Mouse (Mus musculus) 416B (cell line): ENCODE data around the gene Tex11.
"Not testable (repeated sequence)": the region's sequence is repeated elsewhere in the genome, so short reads cannot be mapped to it uniquely, and the experiment has no call there.

Source experiments
- DNase-seq: peaks from one replicate; pipeline ENCODE4 v3.0.0; 2011; ENCODE audit warnings: low read depth

Gene Tex11

DNA sequence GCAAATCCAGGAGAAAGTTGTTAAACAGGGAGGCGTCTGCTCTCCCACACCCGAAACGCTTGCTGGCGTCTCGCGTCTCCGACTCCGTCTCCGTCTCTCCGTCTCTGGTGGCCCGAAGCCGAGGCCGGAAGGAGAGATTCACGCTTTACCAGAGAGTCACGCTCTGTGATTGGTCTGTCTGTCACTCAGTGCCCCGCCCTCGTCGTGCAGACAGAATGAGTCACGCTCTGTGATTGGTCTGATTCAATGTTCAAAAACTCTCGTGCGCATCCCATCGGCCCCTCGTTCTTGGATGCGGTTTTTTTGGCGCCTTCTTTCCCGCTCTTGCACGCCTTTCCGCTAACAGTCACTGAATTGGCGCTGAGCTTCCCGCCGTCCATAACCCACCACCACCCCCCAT is at the start of gene Tex11:
Gene Tex11, minus strand, starts transcription at position 127 of the 400 bp plus-strand sequence.
- DNase-seq: no peak

DNA sequence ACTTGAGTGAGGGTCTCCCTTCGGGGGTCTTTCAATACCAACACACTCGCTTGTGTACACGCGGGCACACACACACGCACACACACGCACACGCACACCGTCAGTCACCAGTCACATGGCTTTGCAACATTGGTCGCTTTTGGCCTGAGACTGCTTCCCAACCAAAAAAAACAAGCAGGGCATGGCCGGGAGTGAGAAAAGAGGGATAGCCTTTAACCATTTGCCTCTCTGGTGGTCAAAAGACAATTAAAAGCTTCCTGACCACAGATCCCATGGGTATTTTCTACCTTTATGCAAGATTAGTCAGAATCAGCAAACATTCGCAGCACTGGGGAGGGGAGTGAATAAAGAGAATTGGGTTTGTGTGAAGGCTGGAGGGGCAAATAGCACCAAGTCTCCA is 26.5 kb upstream of the Tex11 start, which contains the start of gene Slc7a3:
Gene Slc7a3, minus strand, starts transcription at position 101 of the 400 bp plus-strand sequence.
- no peak for DNase-seq

DNA sequence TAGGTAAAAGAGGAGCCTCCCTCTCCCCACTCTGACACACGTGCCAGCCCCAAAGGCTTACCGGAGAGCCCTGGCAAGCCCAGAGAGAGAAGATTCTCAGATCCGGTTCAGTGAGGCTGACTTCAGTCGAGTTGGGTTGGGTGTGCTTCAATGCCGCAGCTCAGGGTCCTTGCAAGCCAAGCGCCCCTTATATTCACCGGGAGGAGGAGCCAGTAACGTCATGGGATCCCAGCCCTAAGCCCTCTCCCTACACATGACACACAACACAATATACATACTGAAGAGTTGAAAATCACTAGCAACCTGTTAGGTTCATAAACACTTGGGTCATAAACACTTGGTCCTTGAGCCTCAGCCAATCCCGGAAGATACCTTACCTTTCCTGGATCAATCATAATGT is 25.7 kb upstream of the Tex11 start:
- not testable (repeated sequence) for DNase-seq

DNA sequence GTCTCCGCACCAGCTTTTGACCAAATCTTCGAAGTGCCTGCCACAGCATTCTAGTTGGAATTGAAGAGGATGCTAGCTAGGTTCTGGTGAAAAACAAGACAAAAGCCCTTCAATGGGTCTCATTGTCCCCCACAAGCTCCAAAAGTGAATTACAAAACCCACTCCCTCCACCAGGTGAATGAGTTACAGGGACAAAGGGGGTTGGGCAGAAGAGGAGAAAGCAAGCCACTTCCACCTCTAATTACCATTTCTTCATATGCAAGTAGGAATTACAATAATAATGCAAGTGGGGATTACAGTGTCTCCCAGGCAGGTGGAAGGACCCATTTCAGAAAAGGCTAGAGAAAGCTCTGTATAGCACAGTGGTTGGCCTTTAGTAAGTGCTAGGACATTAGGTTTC is 24.7 kb upstream of the Tex11 start:
- no peak for DNase-seq

DNA sequence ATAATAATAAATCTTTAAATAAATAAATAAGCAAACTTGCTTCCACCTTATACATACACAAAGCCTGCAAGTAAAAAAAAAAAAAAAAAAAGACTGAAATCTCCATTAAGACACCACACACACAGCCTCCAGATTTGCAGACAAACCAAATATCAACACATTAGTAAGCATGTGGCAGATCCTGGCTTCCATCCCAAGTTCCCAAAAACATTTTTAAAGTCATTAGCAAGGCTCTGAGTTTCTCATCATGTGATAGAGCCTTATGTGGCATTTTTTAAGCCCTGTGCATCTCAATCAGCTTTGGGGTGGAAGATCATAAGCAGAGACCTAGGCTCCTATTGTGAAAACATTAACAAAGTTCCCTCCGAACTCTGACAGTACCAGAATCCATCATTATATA is 5.8 kb upstream of the Tex11 start:
- no peak for DNase-seq

DNA sequence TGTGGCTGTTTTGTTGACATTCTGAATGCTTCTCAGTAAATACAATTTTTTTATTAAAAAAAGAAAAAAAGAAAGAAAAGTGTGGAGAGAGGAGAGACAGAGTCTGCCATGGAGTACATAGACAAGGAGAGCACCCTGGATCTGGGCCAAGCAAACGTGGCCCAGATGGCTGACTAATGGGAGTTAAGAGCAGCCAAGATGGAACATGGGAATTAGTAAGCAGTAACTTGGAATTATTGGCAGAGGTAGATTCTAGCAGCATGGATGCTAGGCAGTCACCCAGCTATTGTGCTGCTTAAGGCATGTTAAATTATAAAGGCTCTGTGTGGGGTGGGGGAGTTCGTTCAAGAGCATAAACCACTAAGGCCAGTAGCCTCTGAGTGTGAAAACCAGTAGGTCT is 4.0 kb upstream of the Tex11 start:
- no peak for DNase-seq

DNA sequence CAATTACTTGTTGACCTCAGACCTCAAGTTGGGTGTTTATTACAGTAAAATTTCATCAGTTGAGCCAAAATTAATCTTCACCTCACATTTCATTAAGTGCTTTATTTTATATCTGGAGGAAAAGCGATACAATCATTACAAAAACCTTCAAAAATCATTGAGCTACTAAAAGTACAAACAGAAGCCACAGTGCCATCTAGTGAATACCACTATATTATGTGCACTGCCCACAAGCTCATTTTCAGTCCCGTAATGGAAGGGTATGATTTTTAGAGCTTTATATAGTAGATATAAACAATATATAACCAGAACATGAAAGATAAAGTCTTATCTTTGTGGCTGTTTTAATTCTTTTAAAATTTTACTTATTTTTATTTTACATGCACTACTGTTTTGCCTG is 115.8 kb downstream of the Tex11 start:
- DNase-seq: peak; percentile 28

DNA sequence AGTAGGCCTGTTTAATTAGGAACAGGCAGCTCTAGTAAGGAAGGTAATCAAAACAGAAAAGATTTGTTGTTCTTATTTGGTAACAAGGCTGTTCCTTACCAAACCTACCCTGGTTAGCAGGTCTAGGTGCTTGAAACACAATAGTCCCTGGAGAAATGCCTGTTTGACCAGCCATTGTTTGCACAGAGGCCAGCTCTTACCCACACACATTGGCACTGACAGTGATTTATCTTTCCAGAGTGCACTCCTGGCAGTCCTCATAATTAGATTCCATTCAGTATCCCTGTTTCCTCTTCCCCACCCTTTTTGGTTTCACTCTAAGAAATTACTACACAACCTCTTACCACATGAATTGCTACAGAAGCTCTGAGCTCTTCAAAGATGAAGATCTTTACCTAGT is 220.3 kb downstream of the Tex11 start:
- DNase-seq: no peak

DNA sequence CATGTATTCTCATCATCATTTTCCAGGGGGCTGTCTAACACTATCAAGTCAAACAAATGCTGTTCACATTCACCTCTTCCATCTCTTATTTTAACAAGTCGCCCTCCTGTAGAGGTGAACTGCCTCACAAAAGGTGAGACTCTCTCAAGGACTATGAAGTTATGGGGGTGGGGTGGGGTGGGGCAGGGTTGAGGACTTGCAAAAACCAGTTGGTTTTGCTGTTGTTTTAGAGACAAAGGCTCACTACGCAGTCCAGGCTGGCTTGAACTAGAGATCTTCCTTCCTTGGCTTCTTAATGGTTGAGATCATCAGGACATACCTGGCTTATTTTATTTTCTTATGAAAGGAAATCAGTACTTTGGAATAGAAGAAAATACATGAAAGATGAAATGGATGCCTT is 226.7 kb downstream of the Tex11 start:
- DNase-seq: no peak

DNA sequence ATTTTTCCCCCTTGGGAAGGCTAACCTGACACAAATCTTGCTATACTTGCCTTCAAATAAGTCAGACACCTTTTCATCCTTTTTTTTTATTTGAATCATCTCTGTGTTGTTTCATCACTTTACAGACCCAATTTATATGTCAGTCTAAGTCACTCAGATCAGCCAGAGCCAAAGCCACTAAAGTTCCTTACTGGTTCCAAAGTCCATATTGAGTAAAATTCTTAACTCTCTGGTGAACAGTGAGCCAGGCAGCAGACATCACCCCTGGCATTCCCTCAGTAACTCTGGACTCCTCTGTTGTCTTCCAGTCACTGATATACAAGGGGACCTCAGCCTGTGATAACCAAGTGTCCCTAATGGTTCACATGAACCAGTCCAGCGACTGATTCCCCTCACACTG is 233.9 kb downstream of the Tex11 start:
- no peak for DNase-seq

DNA sequence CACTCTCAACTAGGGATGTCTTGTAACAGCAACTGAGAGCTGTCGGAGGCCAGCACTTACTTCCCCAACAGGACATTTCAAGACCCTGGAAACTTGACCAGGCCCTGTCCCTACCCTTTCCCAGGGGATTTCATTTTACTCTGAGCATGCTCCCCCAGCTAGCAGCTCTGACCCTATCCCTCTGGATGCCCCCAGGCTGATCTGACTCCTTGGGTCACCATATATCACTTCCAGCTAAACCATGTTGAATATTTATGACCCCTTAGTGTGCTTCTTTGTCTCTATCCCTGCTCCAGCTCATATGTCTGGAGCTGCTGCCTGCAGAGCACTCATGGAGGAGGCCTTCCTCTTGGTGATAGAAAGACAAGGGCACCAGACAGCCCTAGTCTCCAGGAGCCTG is 238.3 kb downstream of the Tex11 start:
- no peak for DNase-seq

DNA sequence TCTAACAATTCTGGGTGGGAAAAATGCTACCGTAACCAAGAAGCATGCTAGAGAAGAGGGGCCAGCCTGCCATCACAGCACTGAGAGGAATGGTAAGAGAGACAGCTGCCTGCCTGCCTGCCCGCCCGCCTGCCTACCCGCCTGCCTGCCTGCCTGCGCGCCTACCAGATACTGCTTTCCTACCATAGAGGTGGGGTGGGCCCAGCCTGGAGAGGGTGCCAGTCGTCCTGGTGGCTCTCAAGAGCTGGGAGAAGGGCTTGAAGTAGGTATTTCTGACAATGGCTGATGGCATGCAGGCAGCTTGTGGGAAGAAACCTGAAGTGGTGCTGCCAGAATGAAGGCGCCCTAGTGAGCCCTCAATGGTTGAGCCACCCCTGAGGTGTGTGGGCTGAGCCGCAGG is 240.8 kb downstream of the Tex11 start:
- no peak for DNase-seq

DNA sequence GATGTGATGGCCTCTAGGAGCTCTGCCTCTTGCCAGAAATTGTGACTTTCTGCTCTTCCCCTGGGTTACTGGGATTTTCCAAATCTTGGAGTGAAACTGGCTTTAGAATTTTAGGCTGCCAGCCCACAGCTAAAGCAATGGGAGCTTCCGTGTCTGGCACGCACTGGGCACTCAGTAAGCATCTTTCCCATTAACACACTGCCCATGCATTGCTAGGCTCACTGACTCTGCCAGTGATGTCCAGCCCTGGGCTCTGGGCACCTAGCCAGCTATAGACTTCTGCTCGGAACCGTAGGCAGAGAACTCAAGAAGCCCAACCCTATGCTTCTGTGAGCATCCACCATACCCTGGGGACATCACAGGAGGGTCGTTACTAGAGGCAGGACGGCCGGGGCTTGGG is 243.7 kb downstream of the Tex11 start:
- DNase-seq: no peak

DNA sequence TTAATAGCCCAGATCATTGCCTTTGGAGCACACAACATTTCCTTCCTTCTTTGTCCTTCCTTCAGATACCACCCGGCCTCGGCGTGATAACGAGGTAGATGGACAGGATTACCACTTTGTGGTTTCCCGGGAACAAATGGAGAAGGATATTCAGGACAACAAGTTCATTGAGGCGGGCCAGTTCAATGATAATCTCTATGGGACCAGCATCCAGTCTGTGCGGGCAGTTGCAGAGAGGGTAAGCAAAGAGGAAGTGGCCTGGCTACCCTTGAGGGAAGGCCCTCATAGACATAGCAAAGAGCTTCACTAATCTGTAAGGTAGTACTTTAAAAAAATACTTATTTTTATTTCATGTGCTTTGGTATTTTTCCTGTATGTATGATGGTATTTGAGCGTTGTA is 245.3 kb downstream of the Tex11 start:
- peak; percentile 1 for DNase-seq

DNA sequence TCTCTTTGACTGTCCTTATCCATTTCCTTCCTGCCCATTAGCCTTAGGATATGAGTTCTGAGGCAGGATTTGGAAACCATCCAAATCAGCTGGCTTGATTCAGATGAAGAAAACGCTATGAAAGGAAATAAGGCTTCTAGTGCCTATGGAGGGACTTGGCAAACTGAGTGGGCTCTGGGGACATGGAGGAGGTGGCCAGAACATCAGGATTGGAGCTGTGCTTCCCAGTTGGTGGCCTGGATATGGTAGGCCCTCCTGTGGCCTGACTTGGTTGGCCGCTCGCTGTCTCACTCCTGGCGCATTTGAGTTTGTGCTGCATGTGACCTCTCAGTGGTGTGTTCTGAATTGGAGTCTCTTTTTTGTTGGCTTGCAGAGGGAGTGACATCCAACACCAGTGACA is 248.3 kb downstream of the Tex11 start:
- no peak for DNase-seq

DNA sequence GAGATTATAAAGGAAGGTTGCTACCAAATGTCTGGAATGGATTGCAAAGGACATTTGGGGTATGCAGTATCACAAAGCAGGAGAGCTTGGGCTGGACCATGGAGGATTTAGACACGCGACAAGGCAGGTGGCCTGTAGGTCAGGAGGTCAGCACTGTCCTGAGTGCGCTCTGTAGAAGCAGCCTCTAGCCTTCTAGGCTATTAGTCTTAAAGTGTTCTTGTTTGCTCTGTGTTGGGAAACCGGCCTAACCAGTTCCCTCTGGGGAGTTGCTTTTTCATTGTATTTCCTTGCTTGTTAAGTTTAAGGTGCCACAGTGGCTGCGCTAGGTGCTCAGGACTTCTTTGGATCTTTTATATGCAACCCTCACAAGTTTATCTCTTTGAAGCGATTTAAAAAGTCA is 257.4 kb downstream of the Tex11 start:
- DNase-seq: no peak

DNA sequence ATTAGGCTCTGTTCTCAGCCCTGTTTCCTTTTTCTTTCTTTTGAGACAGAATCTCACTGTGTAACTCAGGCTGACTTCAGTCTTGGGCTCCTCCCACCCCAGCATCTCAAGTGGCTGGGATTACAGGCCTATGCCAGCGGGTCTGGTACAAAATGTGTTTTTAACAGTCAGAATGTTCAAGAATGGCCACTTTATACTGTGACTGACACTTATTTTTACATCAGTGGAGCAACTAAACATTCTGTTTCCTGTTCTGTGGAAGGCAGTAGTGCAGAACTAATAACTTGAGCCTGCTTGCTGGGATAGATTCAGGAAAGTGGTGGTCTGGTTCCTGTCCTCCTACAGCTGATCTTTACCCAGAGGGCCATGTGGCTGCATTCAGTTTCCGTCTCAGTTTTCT is 258.8 kb downstream of the Tex11 start:
- DNase-seq: no peak

DNA sequence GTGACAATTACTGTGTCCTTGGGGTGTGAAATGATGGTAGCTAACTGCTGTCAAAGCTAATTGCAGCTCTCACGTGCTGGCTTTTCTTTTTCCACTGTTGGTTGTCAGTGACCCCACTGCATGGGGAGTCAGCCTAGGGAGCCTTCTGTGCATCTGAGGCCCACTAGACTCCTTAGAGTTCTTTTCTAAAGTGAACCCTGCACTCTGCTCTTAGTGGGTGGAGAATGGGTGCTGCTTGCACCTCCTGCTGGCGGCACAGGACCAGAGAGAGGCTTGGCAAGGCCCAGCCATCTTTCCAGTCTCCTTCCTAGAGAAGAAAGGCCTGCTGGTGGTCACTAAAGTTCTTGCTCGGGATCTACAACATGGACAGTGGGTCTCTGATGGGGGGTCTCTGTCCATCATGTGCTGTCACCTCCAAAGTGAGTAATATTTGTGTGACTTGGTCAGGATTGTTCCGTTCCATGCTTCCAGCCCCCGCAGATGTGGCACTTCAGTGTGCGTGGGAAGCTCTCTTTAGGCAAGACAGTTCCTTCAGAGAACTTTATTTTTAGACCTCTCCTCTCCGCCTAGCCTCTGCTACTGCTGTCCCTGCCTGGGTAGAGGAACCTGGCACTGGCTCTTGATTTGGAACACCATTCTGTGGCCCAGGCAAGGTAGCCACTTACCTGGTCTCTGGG is 261.5 kb downstream of the Tex11 start:
- DNase-seq: no peak

DNA sequence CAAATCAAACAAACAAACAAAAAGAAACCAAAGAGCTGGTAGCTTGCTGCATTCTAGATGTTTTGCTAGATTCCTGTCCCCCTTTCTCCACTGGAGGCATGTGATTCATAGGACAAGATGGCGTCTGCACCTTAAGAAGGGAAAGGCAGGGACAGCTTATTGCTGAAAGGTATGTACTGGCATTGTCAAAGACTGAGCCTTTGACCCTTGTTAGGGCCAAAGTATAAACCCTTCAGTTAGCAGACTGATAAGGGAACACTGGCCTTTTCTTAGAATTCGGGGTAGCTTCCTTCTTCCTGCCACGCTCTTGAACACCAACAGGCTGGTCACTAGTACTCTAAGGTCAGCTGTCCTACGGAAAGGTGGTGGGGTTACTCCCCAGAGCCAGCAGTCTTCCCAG is 262.1 kb downstream of the Tex11 start:
- DNase-seq: no peak

DNA sequence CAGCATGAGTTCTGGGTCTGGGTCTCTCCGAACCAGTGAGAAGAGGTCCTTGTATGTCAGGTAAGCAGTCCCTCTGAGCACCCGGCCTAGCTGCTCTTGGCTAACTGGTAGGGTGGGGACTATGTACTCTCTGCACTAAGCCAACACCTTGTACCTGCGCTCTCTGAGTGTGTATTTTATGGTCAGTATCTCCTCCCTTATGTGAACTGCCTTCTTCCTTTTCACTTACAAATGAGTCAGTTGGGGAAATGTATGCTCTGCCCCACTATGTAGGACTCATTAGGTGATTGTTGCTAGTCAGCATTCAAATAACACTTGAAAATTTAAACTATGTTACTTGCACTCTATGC is 262.8 kb downstream of the Tex11 start:
- no peak for DNase-seq

DNA sequence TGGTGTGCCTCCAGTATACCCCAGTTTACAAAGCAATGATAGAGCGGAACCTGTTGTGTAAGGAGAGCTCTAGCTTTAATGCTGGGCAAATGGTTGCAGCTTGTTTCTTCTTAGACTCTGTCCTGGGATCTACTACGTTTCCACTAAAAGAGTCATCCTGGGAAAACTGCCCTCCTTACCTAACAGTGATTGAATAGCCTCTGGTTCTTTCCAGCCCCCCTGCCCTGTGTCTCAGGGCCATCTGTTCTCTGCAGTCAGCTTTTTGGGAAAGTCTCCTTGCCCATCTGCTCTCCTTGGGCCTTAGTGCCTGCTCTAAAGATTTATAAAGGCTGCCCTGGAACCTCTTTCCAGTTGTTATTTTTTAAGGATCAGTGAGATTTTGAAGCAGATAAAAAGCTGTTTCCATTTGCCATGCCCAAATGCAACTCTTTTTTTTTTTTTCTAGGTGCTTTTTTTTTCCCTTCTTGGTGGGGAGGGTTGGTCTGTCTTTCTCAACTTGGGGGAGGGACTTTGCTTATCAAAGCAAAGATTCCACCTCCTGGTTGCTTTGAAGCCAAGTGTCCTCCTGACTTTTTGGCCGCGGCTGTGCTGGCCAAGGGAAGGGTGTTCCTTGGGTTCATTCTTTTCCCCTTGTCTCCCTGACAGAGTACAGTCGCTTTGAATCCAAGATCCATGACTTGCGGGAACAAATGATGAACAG is 263.3 kb downstream of the Tex11 start:
- no peak for DNase-seq

DNA sequence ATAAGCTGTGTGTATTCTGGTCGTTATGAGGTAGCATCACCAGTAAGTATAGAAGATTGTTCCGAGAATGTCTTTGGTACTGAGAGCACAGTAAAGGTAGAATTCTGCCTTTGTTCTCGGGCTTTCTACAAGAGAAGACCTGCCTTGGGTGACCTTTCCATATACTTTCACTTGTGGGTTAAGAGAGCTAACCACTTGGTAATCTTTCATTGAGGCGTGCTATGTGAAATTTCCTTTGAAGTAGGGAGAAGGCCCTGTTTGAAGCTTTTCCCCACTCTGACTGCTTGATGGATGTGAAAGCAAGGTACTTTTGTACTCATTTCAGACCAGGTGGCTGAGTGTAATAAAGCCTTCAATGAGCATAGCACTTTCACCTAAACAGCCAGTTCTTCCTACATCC is 270.1 kb downstream of the Tex11 start:
- DNase-seq: no peak
